Mouse (Mus musculus) E14TG2a.4 (cell line): ENCODE measurements at regions not wholly inside any gene's neighbourhood (a gene's known extent, or its start where the extent isn't known, plus 50 kb on each side); places are given as distances from the start of the nearest gene placed in this dataset.

Source experiments
- CTCF ChIP-seq: conservative IDR thresholded peaks from 2 replicates; pipeline ENCODE4 v1.5.1; 2014; ENCODE audit warnings: low read length
- NANOG ChIP-seq: IDR thresholded peaks from 2 replicates; pipeline ENCODE4 v1.6.1; 2014; ENCODE audit warnings: borderline replicate concordance, low read length, mixed read lengths
- POU5F1 ChIP-seq: IDR thresholded peaks from 2 replicates; pipeline ENCODE4 v1.6.1; 2014; ENCODE audit warnings: low read length, borderline replicate concordance

DNA sequence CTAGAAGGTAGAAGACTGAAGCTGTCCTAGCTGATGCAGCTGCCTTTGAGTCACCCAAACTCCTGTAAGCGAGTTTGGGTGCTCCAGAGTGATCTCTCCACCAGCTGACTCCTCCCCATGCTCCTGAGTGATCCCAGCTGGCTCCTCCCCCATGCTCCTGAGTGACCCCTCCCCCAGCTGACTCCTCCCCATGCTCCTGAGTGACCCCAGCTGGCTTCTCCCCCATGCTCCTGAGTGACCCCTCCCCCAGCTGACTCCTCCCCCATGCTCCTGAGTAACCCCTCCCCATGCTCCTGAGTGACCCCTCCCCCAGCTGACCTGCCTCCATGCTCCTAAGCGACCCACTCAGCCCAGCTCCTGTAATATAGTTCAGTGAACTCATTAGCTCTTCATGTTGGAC lies 123.7 kb downstream of the Tfap2c start:
- TF ChIP-seq CTCF (no peak), POU5F1 (no peak), NANOG (no peak)
